Mouse (Mus musculus) myocyte (in vitro differentiated cells): Measurements from ENCODE around the gene Klhl8.

Experiments used
- CEBPB ChIP-seq: IDR thresholded peaks from 2 replicates; pipeline ENCODE4 v1.6.1; 2011; ENCODE audit warnings: mild to moderate bottlenecking, moderate library complexity; ENCODE audit not compliant: poor library complexity, insufficient read depth, severe bottlenecking
- POLR2A ChIP-seq: IDR thresholded peaks from one replicate; pipeline ENCODE4 v1.6.1; 2011; ENCODE audit warnings: low read depth, mild to moderate bottlenecking, control low read depth, moderate library complexity; ENCODE audit not compliant: insufficient read length

- TF ChIP-seq CEBPB: no peak
- TF ChIP-seq POLR2A: no peak
Observed at GRCm38 (mm10) chr5:103821062-103821461, 90.0 kb downstream of the Klhl8 start.
